Mouse (Mus musculus) heart, postnatal 14 days (tissue): Measurements from ENCODE around the gene Khk. TPM values are rescaled to one million over a fixed set of nuclear protein-coding genes. Genes with fewer than 3 reads are reported as not detected.
A peak's percentile ranks its signal among the peaks of the same experiment; 100 is the strongest.

Experiments
- DNase-seq, 2 experiments: peaks; one replicate each; pipeline ENCODE4 v3.0.0; 2021 to 2022
- intact Hi-C: fragments of 180-260 bp; cut with DNase I; formaldehyde crosslinking; loops from one replicate; pipeline ENCODE4 v1.15.1; 2025
- total RNA-seq, 2 experiments: library from RNA; stranded (reverse); gene quantifications; 2 replicates each; pipeline ENCODE4 v1.2.3; 2021

The Khk gene
- total RNA-seq, 2 experiments from 2014 or later, result 15.4 TPM

DNA sequence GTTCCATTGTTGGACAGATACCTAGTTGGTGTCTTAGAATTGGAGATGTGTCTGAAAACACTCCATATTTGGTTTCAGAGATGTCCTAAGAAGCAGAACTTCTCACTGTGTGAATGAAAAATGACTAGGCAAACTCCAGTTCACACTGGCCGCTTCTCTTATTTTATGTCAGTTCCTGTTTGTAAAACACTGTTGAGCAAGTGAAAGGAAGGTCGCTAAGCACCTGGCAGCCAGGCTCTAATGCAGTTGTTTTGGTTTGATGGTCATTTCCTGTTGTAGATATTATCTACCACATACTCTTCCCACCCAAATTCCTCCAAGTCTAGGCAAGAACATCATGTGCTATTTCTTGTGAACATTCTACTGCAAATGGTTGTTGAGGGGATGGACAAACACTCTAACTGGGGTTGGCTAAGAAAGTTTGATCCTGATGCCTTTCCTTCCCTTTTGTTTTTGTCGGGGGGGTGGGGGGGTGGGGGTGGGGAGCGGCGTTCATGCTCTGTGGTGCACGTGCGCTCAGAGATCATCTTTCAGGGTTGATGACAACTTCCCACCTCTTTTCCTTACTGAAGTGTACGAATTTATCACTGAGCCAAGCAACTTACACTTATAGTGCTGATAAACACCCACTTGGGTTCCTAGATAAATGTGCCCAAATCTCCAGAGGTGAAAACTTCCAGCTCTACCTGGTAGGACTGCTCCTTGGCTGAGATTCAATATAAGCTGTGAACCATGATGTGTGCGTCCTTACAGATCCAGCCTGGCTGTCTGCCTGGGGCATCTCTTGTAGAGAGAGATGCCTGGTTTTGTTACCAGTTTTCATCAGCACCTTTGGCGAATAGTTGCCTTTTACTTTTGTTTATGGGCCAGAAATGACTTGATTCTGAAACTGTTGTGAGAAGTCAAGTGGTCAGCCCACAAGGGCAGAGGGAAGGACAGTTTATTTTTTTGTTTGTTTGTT, 40.6 kb downstream of the Khk start:
- intact Hi-C loops, result loop anchor here (2.0 kb wide), 1 partner anchor 87 kb away; the partner anchor contains the start of genes Atraid and Slc5a6
- DNase-seq, result no peak

- intact Hi-C loops, result no loop called here
- no peak for DNase-seq
Observed at GRCm38 (mm10) chr5:30963916-30964315, 42.7 kb downstream of the Khk start.

DNA sequence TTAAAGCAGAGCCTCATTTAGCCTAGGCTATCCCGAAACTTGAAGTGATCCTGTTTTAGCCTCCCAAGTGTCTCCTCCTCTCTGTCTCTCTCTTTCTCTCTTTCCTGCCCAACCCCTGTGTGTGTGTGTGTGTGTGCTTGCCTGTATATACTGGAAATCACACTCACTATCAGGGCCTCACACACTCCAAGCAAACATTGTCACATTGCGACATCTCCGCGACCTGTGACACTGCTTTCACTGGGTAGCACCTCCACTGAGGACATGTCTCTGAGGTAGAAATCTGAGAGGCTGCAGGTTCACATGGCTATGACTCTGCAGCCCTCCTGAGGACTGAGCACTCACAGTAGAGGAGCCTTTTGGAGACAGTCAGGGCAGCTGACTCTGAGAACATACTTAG, 45.0 kb downstream of the Khk start:
- intact Hi-C loops, result no loop called here

DNA sequence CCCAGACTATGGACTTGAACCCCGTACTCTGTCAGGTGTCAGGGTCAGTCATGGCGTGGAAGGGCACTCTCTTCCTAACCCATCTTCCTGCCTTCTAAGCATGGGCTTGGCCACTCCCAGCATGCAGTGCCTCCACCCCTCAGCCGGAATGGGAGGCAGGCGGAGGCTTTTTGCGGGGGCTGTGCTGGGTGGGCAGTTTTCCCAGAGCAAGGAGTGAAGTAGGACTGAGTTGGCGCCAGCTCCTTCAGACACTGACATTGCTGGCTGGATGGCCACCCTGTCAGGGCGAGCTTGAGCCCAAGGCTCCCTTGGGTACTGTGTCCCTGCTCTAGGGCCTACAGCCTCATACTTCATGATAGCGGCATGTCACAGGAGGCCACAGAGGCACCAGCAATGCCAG, 47.2 kb downstream of the Khk start, which contains the start of gene Tcf23:
Gene Tcf23, plus strand, starts transcription at position 247 of the 400 bp plus-strand sequence.
- peak; percentile 64 to 71 for DNase-seq
- intact Hi-C loops, result no loop called here

More for the DNA sequence above, 45.0 kb downstream of the Khk start:
- DNase-seq, result no peak

- DNase-seq, result no peak
Observed at GRCm38 (mm10) chr5:30969440-30969839, 48.2 kb downstream of the Khk start.

DNA sequence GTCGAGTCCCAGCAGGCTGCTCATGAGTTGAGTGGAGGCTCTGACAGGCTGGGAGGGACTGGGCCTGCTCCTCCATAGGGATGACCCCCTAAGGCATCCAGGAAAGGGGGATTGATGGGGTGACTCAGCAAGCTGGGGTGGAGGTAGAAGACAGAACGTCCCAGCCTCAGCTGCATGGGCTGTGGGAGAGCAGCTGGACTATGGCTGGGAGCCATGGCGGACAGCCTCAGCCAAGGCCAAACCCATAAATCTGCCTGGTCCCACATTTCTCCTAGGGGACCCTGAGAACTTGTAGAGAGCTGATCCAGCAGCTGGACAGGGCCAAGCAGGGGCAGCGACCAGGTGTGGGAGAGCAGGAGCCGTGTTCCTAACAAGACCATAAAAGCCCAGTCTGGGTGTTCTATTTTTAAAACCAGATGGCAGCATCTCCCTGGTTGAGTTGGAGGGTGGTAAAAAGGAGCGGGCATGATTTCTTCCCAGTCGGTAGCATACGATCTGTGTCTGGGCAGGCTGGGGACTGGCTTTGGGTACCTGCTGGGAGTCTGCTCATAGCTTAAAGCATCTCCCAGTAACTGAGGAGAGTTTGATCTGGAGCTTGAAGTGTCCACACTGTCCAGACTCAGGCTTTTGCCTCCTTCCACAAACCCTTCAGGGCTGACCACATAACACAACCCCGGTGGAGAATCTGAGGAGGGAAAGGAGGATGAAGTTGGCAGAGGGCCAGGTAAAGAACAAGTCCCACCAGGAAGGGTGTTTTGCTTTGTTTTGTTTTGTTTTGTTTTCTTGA, 53.8 kb downstream of the Khk start:
- peak; percentile 65 to 69 for DNase-seq
- intact Hi-C loops, result no loop called here

More at GRCm38 (mm10) chr5:30969440-30969839, 48.2 kb downstream of the Khk start:
- intact Hi-C loops, result no loop called here

Other genes with a start within 250 kb of the Khk start
- gene Dpysl5, start 209.9 kb upstream of the Khk start, total RNA-seq, result under 1 TPM; 0.46 to 0.79 TPM
- gene Mapre3, start 106.8 kb upstream of the Khk start, total RNA-seq, result 10 to 100 TPM; 28.1 to 33.1 TPM
- 10 to 100 TPM; 35.8 to 41.1 TPM for gene Tmem214, start 53.4 kb upstream of the Khk start, total RNA-seq
- gene Agbl5, start 32.7 kb upstream of the Khk start, total RNA-seq, result 1 to 10 TPM; 5.9 to 8.3 TPM
- 100 to 1,000 TPM; 145 to 146 TPM for gene Ost4, start 13.6 kb upstream of the Khk start, total RNA-seq
- 10 to 100 TPM; 38.9 to 46.9 TPM for gene Emilin1, start 8.0 kb upstream of the Khk start, total RNA-seq
- under 1 TPM; 0.39 to 0.45 TPM for gene Cgref1, start 24.2 kb downstream of the Khk start, total RNA-seq
- gene Preb, start 38.9 kb downstream of the Khk start, total RNA-seq, result 10 to 100 TPM; 74.1 to 79.3 TPM
- gene Tcf23, start 47.2 kb downstream of the Khk start, total RNA-seq, result under 1 TPM; 0.51 to 0.55 TPM
- 10 to 100 TPM; 51.4 to 51.8 TPM for gene Atraid, start 126.9 kb downstream of the Khk start, total RNA-seq
- 1 to 10 TPM; 6.6 to 7.6 TPM for gene Slc5a6, start 127.5 kb downstream of the Khk start, total RNA-seq
- 10 to 100 TPM; 13.5 to 14.8 TPM for gene Cad, start 133.3 kb downstream of the Khk start, total RNA-seq
- not detected for gene Dnajc5g, start 184.9 kb downstream of the Khk start, total RNA-seq
- under 1 TPM in 1 of 2 experiments, not detected in 1; 0.27 TPM for gene Slc30a3, start 186.8 kb downstream of the Khk start, total RNA-seq
- gene Trim54, start 195.3 kb downstream of the Khk start, total RNA-seq, result 100 to 1,000 TPM; 102 to 129 TPM
- gene Ucn, start 217.4 kb downstream of the Khk start, total RNA-seq, result not detected
- gene Mpv17, start 232.8 kb downstream of the Khk start, total RNA-seq, result 10 to 100 TPM; 55.1 to 56.0 TPM